Mouse (Mus musculus) heart, postnatal 14 days (tissue): ENCODE measurements around the gene M1ap. TPM values are rescaled to one million over a fixed set of nuclear protein-coding genes. Genes with fewer than 3 reads are reported as not detected.

Source experiments
- DNase-seq, 2 experiments: peaks; one replicate each; pipeline ENCODE4 v3.0.0; 2021 to 2022
- intact Hi-C: fragments of 180-260 bp; cut with DNase I; formaldehyde crosslinking; loops from one replicate; pipeline ENCODE4 v1.15.1; 2025
- total RNA-seq, 2 experiments: library from RNA; stranded (reverse); gene quantifications; 2 replicates each; pipeline ENCODE4 v1.2.3; 2021

Gene M1ap
- total RNA-seq, 2 experiments from 2014 or later, result 0.14 TPM; not detected in 1

DNA sequence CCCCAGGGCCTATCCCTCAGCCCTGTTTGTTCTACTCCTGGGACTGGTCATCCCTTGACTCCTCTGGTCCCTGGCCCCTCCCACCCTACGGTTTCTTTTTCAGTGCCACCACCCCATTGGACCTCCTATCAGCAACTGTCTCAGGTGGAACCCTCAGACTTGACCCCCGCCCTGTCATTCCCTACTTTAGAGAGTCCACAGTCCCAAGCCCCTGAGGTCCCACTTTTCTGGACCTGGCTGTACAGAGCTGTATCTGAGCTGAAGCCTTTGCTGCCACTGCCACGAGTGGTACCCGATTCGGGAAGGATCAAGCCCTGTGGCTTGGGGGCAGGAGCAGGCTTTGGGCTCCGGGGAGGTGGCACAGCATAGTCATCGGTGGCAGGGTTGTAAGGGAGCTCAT lies 84.4 kb downstream of the M1ap start:
- intact Hi-C loops, result loop anchor here (5.0 kb wide), 1 partner anchor 34 kb away; no protein-coding TSS in a partner anchor
- no peak for DNase-seq

DNA sequence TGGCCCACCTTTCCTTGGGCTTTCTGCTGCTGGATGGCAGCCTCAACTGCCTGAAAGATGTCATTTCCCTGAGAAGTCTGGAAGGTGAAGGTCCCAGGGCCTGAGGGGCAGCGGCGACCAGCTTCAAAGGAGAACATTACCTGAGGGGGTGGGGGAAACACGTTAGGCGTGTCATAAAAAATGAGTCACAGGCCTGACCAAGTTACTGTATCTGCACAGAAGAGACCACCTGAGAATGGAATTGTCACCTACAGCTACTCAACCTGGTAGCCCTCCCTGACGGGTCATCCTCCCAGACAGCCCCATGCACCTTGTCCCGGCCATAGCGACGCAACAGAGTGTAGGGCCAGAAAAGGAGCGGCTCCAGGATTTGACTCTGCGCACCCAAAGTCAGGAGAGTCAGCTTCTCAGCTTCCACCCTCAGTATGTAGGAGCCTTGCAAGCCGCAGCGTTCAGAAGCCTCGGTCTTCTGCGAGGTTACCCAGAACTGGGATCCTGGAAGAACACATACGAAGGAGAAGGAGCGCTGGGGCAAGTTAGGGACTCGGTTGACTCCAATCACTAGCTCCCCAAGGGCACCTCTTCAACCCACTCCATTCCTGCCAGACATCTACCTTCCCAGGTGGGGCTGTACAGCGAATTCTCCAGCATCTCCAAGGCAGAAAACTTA lies 85.4 kb downstream of the M1ap start:
- DNase-seq, result no peak
- intact Hi-C loops, result loop anchor here (5.0 kb wide), 1 partner anchor 35 kb away; no protein-coding TSS in a partner anchor

DNA sequence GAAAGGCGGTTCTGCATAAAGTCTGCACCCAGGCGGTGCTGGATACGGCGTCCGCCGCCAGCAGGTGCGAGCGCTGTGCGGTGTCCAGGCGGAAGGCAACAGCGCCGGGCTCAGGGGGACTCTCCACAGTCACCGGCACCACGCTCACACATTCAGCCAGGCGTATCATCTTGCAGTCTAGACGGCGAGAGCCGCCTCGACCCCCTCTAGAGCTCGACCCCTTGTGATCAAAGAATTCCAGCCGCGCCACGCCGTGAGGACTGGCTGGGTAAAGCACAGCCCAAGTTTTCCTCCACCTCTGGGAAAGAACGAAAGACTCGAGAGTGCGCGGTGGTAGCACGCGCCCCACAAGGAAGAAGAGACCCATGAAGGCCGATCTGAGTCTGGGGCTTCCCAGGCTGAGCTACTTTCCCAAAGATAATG lies 86.1 kb downstream of the M1ap start:
- intact Hi-C loops, result loop anchor here (5.0 kb wide), 1 partner anchor 35 kb away; no protein-coding TSS in a partner anchor
- DNase-seq, result peak; percentile 43 to 45

DNA sequence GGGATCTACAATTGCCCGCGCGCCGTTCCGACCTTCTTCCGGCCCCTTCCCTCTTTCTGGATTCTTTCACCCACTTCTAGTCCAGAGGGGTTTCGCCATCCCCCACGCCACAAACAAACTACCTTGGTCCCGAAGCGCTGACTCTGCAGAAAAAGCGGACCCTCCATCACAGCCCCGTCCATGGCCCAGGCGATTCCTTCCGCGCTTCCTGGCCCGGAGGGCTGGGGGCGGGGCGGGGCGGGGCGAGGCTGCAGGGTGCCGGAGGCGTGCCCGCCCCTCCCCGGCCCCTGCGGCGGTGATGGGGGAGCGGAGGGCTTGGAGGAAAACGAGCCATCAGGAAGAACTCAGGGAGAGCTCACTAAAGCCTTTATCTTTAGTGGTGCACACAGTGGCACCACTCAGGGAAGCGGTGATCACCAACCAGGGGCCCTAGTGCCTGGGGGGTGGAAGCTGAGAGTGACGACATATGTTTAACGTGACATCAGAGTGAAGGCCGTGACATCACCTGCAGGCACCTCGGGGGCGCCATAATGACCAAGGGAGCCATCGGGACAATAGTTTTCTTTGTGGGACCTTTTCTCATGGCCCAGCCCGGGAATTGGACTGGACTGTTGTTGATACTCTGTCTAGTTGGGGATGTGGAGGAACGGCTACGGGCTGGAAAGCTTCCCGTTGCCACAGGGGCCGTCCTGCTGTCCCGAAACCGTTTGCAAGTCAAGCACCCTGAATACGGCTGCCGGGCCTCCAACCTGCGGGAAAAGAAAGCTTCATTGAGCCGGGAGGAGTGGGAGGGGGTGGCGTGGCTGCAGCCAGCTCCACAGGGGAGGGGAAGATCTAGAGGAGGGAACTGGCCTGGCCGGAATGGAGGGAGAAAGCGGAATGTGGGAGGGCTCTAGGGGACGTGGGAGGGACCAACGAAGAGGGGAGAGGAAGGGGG lies 86.8 kb downstream of the M1ap start, which contains the start of the genes Dok1 and Loxl3:
Gene Dok1, minus strand, starts transcription at position 223 of the 937 bp plus-strand sequence.
Gene Loxl3, plus strand, starts transcription at position 925 of the 937 bp plus-strand sequence.
- peak; percentile 75 to 78 for DNase-seq
- intact Hi-C loops, result loop anchor here (5.0 kb wide), 1 partner anchor 36 kb away; no protein-coding TSS in a partner anchor

DNA sequence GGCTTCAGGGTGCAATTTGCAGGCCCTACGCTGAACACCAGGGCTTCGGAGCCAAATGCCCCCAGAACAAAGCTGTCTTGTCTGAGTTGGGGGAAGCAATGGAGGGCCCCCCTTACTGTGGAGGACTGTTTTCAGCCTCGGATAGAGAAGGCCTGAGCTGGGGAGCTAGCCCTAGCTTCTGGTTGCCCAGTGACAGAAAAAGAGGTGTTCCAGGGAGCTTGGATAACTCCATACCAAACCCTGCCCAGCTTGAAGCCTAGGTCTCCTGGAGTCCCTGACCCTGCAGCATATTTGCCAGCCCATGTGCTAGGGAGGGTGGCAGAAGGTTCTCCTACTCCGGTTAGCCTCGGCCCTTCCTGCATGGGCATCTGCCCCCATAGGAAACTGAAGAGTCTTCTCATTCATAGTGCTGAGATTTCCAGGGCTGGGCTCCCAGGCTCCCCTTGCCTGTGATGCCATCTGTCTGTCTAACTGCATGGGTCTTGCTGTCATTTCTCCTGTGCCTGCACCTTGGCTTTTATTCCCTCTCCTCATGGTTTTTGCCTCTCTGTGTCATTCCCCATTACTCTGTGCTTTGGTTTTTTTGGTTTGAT lies 87.9 kb downstream of the M1ap start:
- no peak for DNase-seq

DNA sequence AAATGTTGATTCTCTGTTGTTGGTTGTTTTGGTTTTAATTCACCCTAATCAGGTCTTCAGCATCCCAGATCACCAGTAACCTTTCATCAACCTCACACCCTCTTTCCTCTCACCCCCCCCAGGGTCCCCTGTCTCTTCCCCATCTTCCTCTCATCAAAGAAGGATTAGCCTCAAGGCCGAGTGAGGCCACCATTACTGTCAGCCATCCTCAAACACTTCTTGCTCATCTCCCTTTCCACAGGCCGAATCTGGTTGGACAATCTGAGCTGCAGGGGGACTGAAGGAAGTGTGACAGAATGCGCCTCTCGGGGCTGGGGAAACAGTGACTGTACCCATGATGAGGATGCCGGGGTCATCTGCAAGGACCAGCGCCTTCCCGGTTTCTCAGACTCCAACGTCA lies 90.5 kb downstream of the M1ap start:
- DNase-seq, result no peak
- intact Hi-C loops, result no loop called here

More for the DNA sequence above, 87.9 kb downstream of the M1ap start:
- intact Hi-C loops, result loop anchor here (5.0 kb wide), 1 partner anchor 37 kb away; no protein-coding TSS in a partner anchor

DNA sequence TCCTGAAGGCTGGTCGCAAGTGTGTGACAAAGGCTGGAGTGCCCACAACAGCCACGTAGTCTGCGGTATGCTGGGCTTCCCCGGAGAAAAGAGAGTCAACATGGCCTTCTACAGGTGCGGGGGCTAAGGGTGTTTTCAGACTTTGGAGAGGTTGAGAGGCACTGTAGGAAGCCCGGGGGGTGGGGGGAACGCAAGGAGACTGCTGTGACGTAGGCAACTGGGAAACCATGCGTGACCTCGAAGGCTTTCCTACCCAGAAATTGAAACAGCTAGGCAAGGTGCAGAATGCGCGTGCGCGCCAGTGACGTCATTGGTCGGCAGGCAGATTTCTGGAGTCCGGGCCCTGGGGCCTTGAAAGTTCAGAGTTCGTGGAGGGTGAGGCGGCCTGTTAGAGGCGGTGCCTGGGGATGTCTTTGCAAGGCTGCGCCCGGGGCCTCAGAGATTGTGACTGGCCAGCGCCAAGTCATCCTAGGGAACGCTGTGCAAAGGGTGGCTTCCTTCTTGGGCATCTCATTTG lies 91.9 kb downstream of the M1ap start:
- DNase-seq, result peak; percentile 88 to 93
- intact Hi-C loops, result no loop called here

DNA sequence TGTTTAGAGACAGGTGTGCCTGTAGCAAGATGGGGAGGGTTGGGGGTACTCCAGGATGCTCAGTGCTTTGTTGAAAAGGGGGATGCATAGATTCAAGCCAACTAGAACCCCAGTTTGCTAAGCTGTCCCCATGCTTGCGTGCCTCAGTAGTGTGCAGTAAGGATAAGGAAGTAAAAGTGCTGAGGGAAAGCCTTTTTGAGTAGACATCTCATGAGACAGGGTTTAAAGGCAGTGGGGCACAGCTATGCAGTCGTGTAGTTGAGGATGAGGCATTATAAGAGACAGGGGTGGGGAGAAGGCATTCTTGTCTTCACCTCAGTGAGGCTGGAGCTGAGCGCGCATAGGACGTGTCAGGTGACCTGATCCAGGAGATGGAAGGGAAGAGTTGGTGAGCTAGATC lies 93.9 kb downstream of the M1ap start:
- intact Hi-C loops, result no loop called here
- no peak for DNase-seq

DNA sequence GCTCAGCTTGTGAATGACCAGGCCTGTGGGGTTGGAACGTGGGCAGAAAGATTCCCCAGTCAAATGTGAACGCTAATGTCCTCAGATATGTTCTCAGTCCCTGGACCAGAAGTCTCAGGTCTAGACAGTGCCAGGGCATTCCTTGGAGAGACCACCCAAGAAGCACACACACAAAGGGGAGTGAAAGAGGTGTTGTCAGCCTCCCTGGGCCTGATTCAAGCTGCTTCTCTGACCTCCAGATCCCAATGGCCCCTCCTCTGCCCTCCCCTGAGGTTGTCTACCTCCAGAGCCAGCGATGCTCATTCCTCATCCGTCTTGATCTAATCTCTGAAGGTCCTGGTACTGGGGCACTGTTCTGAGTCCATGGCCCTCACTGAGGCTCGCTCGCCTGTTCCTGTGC lies 96.9 kb downstream of the M1ap start:
- DNase-seq, result no peak
- intact Hi-C loops, result no loop called here

DNA sequence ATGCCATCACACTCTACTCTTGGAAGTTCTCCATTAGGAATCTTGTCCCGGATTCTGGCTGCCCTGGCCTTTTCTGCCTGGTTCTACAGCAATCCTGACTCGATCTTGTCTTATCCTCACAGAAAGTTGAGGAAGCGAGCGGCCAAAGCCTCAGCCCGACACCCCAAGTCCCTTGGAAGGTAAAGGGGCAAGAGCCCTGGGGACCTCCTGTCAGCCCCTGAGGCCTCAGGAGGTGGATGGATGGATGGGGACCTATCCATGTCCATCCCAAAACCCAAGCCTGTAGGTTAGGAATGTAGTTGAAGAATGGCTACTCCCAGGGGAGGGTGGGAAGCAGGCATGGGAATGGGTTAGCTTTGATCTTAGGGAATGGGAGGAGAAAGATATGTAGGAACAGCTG lies 97.3 kb downstream of the M1ap start:
- DNase-seq, result no peak
- intact Hi-C loops, result no loop called here

DNA sequence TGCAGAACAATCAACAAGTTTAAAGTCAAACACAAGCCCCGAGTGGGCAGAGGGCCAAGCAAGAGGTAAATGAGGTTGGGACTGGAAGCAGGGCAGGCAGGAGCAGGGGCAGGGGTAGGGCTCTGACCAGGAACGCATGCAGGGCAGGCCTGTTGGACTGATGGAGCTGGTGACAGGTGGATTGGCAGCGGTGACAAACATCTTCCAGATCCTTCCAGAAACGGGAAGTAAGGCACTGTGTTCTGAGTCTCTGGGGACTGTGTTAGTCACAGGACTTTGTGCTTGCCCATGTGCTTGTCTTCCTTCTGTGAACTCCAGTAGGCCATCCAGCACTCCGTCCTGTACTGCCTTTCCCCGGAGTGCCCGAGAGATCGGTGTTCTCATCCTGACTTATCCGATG lies 98.0 kb downstream of the M1ap start:
- peak in 1 of 2 experiments; percentile 23 for DNase-seq
- intact Hi-C loops, result no loop called here

DNA sequence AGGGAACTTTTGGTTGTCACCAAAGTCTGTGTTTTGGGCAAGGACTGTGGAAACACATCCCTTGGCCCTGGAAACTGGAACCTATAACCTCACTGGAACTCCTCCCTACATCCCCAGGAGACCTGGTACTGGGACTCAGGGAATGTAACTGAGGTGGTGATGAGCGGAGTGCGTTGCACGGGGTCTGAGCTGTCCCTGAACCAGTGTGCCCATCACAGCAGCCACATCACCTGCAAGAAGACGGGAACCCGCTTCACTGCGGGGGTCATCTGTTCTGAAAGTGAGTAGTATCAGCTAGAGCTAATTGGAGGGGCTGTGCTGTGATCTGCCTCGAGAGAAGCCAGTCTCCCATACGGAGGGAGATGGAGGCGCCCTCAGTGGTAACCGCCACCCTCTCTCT lies 102.7 kb downstream of the M1ap start:
- no peak for DNase-seq

DNA sequence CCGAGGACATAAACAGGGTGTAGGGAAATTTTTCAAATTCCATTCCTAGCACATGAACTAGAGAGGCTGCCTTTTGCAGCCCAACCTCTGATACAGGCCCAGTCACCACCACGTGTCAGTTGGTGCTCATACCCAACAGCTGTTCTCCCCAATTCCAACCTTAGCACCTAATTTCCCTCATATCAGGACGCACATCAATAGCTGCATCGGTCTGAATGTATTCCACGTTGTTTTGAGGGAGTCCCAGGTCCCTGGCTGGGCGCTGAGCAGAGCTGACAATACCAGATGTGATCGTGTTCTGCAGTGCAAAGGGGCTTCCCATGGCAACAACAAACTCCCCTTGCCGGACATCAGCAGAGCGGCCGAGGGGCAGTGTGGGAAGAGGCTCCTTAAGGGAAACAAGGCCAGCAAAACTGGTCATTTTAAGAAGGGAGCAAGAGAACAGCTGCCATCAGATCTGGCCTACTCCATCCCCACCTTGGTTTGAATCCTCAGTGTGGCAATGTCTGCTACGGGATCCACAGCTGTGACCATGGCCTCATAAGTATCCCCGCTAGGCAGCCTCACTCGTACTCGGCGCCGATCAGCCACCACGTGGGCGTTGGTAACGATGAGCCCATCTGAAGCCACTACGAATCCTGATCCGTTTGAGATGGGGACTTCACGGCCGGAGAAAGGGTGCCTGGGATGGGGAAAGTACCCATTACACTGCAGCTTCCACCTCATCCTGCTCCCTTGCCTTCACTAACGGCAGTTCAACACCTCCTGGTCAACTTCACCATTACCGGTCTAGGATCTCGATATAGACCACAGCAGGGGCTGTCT lies 106.6 kb downstream of the M1ap start:
- DNase-seq, result no peak
- intact Hi-C loops, result no loop called here

More for the DNA sequence above, 102.7 kb downstream of the M1ap start:
- intact Hi-C loops, result no loop called here

DNA sequence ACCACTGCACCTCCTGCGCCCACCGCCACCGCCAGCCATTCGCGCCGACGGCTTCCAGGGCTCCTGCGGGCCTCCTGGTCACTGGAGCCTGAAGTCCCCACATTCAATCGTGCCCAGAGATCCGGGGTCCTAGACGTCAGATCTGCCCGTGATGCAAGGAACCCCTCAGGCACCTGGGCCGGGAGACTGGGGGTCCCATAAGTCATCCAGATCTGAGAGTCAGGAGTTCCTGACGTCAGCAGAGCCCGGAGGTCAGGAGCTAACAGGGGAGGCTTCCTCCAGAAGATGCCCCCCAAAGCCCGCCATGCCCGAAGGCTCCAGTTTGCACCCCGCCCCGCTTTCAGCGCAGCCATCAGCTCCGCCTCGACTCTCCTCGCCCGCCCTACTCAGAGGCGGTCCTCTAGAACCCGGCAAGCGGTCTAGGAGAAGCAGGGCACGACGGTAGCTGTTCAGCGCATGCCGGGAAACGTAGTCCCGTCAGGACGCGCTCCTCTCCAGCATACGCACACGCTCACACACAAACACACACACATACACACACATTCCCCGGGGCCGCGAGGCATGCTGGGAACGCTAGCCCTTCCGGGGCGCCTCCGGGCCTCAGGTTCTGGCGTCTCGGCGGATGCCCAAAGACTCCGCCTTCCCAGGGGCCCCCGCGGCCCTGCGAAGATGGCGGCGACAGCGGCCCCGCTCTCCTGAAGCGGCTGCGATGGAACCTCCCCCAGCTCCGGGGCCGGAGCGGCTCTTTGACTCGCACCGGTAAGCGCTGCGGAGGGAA lies 107.6 kb downstream of the M1ap start, which contains the start of gene Aup1:
Gene Aup1, plus strand, starts transcription at position 448 of the 778 bp plus-strand sequence.
- DNase-seq, result peak; percentile 94 to 95
- intact Hi-C loops, result loop anchor here (1.0 kb wide), 2 partner anchors 47 to 56 kb away; partner anchors contain the start of genes Ccdc142 and Gm42688

DNA sequence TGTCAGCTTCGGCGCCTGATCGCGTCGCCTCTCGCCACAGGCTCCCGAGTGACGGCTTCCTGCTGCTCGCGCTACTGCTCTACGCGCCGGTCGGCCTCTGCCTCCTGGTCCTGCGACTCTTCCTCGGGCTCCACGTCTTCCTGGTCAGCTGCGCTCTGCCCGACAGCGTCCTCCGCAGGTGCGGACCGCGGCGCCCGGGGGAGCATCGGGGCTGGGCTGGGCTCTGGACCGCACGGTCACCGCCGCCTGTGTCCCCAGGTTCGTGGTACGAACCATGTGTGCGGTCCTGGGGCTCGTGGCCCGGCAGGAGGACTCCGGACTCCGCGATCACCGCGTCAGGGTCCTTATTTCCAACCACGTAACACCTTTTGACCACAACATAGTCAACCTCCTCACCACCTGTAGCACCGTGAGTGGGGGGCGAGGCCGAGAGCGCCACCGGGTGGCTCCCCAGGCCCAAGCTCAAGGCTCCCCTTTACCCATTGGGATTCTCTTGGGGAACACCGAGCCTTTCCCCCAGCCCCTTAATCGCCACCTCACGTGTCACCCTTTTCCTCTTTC lies 108.2 kb downstream of the M1ap start, which contains the start of gene Htra2:
Gene Htra2, minus strand, starts transcription at position 403 of the 561 bp plus-strand sequence.
- DNase-seq, result no peak
- intact Hi-C loops, result loop anchor here (1.0 kb wide), 2 partner anchors 46 to 57 kb away; partner anchors contain the start of genes Ccdc142 and Gm42688

DNA sequence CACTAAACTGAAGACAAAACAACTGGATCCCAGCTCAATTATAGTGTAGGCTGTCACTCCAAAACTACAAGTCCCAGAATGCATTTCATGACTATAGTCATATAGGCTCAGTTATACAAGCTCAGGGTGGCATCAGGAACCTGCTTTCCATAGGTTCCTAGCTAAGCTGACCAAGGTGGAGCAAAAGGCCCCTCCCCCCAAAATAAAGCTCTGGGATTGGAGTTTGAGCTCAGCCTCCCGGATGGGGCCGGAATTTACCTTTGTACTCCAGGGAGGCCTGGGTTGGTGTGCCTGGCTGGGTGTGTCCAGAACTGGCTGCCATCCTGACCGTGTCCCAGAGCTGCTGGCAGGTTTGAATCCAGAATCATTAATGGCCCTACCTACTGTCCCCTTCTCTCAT lies 111.1 kb downstream of the M1ap start, which contains the start of gene Dqx1:
Gene Dqx1, plus strand, starts transcription at position 55 of the 400 bp plus-strand sequence.
- intact Hi-C loops, result no loop called here
- no peak for DNase-seq

DNA sequence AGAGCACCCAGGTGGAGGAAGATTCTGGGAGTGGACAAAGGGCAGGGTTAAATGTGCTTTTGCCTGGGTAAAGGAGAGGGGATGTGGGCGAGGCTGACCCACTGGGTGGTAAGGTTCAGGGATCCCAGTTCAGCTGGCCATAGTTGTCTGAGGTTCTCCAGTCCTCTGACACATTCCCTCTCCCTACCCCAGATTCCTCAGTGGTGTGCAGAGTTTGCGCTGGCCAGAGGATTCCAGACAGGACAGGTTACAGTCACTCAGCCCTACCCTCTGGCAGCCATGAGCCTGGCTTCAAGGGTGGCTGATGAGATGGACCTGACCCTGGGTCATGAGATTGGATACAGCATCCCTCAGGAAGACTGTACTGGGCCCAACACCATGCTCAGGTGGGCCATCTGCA lies 112.0 kb downstream of the M1ap start:
- intact Hi-C loops, result no loop called here

DNA sequence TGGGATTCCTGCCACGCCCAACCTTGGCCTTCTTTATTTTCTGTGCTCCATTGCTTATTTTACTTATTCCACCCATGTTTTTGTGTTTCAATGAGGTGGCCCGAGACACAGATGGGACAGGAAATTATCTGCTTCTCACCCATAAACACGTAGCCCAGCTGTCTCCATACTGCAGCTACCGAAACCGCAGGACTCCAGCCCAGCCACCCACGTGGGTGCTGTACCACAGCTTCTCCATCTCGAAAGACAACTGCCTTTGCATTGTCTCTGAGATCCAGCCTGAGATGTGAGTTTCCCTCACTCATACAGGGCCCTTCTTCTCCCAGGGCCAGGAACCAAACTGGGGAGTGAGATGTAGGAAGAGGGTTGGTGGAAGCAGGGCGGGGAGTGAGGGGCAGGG lies 119.3 kb downstream of the M1ap start:
- DNase-seq, result no peak
- intact Hi-C loops, result no loop called here

More for the DNA sequence above, 112.0 kb downstream of the M1ap start:
- no peak for DNase-seq
